Mouse (Mus musculus): ENCODE measurements around the gene Actr3.
A peak's percentile ranks its signal among the peaks of the same experiment; 100 is the strongest.

Actr3 gene

DNA sequence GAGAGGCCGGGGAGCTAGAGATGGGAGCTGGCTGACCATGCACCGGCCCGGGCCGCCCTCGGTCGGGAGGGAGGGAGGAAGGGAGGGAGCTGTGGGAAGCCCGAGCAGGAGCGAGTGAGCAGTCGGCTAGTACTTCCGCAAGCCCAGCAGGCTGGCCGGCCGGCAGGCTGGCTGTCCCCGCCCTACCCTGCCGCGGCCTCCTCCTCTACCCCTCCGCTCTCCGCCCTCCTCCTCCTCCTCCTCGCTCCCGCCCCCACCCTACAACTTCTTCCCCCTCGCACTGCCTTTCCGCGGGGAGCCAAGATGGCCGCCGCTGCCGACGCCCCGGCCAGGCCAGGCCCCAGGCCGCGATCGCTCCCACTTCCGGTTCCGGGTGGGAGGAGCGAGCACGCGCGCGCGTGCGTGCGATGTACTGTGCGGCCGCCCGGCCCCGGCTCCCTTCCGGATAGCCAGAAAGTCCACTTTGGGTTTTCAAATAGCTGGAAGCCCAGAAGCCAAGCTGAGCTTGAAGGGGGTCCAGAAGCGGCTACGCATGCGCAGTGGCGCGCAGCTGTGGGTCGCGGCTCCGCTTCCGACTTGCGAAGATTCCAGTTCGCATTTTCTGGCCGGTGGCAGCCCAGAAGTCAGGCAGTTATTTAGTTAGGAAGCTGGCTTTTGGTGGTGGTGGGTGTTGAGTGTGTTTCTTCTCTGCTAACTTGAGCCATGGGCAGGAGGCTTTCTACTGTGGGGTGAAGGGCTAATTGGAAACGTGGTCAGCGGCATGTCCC, at the start of gene Actr3:
Actr3 (minus strand) TSS at position 359 of the 767 bp plus-strand sequence.
- peak; percentile 99 to 100 for DNase-seq (ENCODE audit: low spot score in 2 of 2)

GRCm38 (mm10) chr1:125482459-125483287, 47.1 kb upstream of the Actr3 start:
- DNase-seq (ENCODE audit: low spot score in 2 of 2) = no peak

- no peak for DNase-seq (ENCODE audit: low spot score in 2 of 2)
These were observed 46.3 kb upstream of the Actr3 start for GRCm38 (mm10) chr1:125481842-125482241.

GRCm38 (mm10) chr1:125478588-125478987, 43.1 kb upstream of the Actr3 start:
- no peak for DNase-seq (ENCODE audit: low spot score in 2 of 2)

DNA sequence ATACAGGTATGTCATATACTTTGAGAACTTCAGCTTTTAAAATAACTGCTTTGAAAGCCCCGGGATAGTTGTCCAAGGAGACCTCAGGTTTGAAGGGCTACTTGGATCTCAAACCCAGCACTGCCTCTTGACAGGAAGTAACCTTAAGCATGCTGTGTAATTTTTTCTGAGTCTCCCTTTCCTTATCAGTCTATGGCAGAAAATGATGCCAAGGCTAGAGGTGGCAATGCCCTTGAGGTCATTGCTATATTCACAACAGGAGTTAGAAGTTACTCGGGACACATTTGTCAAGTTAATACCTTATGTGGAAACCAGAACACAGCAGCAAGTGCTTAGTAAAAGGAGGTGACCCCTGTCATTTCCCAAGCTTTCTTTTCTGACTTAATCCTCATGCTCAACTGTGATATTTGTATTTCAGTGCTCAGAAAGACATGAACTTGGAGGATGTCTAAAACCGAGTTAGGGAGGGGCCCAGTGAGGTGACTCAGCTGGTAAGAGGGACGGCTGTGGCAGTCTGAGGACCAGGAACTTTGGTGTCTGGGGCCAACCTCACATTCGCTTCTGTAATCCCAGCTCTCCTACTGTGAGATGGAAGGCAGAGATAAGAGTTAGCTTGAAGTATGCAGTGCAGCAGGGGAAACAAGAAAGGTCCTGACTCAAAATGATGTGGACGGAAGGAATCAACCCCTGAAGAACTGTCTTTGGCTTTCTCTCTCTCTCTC, 40.6 kb upstream of the Actr3 start:
- no peak for DNase-seq (ENCODE audit: low spot score in 2 of 2)

GRCm38 (mm10) chr1:125473866-125474265, 38.3 kb upstream of the Actr3 start:
- DNase-seq (ENCODE audit: low spot score in 2 of 2) = no peak

GRCm38 (mm10) chr1:125473126-125473666, 37.7 kb upstream of the Actr3 start:
- DNase-seq (ENCODE audit: low spot score in 2 of 2) = no peak

DNA sequence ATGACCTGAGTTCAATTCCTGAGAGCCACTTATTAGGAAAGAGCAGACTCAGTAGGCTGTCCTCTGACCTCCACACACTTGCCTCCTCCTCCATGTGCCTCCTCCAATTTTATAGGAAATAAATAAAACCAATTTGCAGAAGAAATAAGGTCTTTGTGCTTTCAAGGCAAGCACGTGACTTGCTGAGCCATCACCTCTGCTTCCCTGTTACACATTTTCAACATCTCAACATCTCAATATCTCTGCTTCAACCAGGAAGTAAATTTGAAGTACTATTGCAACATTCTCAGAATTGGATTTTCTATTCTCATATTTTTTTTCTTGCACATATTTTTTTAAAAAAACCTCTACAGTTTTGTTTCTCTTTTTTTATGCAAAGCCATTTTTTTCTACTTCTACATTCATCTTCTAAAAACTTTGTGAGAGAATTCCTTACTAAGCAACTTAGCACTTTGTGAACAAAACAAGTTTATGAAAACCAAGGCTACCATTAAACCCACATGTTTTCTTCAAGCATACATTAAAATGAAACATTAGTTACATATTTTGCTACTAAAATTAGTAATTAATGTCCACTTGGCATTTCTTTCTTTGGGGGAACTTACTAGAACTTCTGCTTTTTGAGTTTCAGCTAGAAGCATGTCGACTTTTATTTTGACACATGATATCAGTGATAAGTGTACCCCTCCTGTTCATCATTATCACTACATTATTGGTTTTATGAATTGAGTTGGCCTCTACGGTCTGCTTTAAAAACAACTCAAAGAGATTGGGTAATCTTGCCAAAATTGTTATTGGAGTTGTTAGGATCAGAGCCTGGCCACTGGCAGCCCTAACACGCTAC, 35.5 kb upstream of the Actr3 start:
- no peak for DNase-seq (ENCODE audit: low spot score in 2 of 2)

GRCm38 (mm10) chr1:125467936-125468335, 32.4 kb upstream of the Actr3 start:
- no peak for DNase-seq (ENCODE audit: low spot score in 2 of 2)

DNA sequence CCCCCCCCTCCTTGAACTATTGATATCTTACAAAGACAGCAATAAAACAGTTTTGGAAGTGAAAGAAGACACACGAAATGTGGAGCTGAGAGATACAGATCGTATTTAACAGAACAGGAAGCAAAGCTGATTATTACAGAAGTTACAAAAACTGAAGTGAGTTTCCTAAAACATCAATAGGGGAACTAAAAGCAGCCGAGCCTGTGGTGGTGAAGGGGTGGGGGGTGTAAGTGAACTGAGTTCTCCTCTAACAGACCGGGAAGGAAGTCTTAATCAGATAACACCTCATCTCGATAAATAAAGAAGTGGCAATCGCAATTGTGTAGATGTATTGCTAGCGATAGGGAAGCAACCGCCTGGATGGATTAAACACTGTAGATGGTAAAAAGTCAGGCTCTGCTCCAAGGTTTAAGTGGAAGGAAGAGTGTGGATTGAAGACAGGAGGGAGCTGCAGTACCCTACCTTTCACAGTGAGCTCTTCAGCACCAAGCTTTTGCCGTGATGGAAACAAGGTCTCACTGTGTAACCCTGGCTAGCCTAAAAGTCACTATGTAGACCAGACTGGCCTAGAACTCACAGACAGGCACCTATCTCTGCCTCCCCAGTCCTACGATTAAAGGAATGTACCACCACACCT, 31.2 kb upstream of the Actr3 start:
- no peak for DNase-seq (ENCODE audit: low spot score in 2 of 2)

DNA sequence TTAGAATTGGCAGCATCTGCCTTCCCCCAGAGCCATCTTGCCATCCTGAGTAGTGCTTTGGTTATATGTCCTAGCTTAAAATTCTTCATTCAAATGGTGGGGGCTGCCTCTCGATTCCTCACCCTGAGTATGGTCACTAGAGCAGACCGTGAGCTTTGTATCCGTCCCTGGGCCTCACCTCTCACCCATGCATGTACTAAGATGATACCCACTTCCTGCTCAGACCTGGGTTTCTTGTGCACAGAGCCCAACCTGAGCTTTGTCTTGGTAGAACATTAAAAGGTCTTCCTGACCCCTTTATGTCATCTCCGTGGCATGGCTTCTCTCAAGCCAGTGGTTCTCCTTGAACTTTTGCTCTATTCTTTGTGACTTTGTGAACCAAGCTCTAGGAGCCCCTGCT, 28.5 kb upstream of the Actr3 start:
- DNase-seq (ENCODE audit: low spot score in 2 of 2) = no peak

GRCm38 (mm10) chr1:125463349-125463748, 27.8 kb upstream of the Actr3 start:
- DNase-seq (ENCODE audit: low spot score in 2 of 2) = no peak

- no peak for DNase-seq (ENCODE audit: low spot score in 2 of 2)
These were observed 27.4 kb upstream of the Actr3 start for GRCm38 (mm10) chr1:125462917-125463316.

DNA sequence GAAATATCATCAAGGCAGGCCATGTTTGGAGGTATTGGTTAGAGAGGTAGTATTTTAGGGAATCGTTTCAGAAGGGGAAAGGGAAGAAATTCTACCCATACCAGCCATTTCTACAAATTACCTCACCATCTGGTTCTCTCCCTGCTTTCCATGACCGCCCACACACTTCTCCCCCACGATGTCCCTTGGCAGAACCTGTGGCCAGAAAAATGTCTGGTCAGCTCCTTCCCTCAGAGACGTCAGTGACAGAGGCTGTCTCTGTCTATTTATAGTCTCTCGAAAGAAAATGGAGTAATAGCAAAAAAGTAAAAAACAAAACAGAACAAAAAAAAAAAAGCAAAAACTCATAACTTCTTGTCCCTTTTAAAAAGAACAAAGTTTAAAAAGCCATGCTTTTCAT, 23.0 kb upstream of the Actr3 start:
- peak in 1 of 2 experiments; percentile 16 for DNase-seq (ENCODE audit: low spot score in 2 of 2)

DNA sequence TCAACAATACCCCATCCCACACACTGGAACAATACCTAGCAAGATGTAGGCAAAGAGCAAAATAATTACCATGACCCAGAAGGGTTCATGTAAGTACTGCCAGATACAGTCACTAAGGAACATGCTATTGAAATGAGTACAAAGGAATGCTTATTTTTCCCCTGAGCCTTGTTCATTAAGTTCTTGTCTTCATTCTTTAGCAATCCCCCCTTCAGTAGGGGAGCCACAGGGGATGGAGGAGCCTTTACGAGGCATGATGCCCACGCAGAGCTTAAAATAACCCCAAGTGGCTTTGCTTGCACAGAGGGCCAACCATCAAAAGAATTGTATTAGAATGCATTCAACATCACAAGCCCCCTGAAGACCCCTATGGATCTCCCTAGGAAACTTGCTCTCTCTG, 19.6 kb upstream of the Actr3 start:
- no peak for DNase-seq (ENCODE audit: low spot score in 2 of 2)

GRCm38 (mm10) chr1:125450282-125451000, 14.9 kb upstream of the Actr3 start:
- no peak for DNase-seq (ENCODE audit: low spot score in 2 of 2)

- no peak for DNase-seq (ENCODE audit: low spot score in 2 of 2)
These were observed 12.4 kb upstream of the Actr3 start for GRCm38 (mm10) chr1:125447926-125448325.

- no peak for DNase-seq (ENCODE audit: low spot score in 2 of 2)
These were observed 6.2 kb upstream of the Actr3 start for GRCm38 (mm10) chr1:125441679-125442078.

- DNase-seq (ENCODE audit: low spot score in 2 of 2) = no peak
These were observed 5.7 kb upstream of the Actr3 start for GRCm38 (mm10) chr1:125441251-125441650.

- DNase-seq (ENCODE audit: low spot score in 2 of 2) = no peak
These were observed 4.0 kb upstream of the Actr3 start for GRCm38 (mm10) chr1:125439556-125439955.
